Mouse (Mus musculus): ENCODE data around the gene Mpnd.

- TF ChIP-seq USF2 (conservative IDR thresholded peaks at IDR 0.05; ENCODE audit: low read depth, low read length) (no peak), CTCF (conservative IDR thresholded peaks at IDR 0.05 in 1 of 2, IDR thresholded peaks at IDR 0.05 in 1 of 2; ENCODE audit: low read depth in 2 of 2, low read length in 2 of 2) (no peak), POLR2A (IDR thresholded peaks at IDR 0.05; ENCODE audit: low read depth, low read length) (no peak), MYC (IDR thresholded peaks at IDR 0.05; ENCODE audit: low read depth, low read length) (no peak), BHLHE40 (IDR thresholded peaks at IDR 0.05; ENCODE audit: low read depth, low read length) (no peak), GABPA (IDR thresholded peaks at IDR 0.05; ENCODE audit: insufficient replicate concordance, low read depth, low read length) (no peak), ZNF384 (IDR thresholded peaks at IDR 0.05; ENCODE audit: low read depth, low read length) (no peak), NRF1 (IDR thresholded peaks at IDR 0.05; ENCODE audit: low read depth, low read length) (no peak), UBTF (IDR thresholded peaks at IDR 0.05; ENCODE audit: low read depth, low read length) (no peak), CHD1 (IDR thresholded peaks at IDR 0.05; ENCODE audit: low read depth, low read length) (no peak), EP300 (IDR thresholded peaks at IDR 0.05; ENCODE audit: low read length) (no peak)
Observed at GRCm38 (mm10) chr17:55967186-55967585, 38.3 kb upstream of the Mpnd start.
